Mouse (Mus musculus): ENCODE data around the gene Ctc1.

DNA sequence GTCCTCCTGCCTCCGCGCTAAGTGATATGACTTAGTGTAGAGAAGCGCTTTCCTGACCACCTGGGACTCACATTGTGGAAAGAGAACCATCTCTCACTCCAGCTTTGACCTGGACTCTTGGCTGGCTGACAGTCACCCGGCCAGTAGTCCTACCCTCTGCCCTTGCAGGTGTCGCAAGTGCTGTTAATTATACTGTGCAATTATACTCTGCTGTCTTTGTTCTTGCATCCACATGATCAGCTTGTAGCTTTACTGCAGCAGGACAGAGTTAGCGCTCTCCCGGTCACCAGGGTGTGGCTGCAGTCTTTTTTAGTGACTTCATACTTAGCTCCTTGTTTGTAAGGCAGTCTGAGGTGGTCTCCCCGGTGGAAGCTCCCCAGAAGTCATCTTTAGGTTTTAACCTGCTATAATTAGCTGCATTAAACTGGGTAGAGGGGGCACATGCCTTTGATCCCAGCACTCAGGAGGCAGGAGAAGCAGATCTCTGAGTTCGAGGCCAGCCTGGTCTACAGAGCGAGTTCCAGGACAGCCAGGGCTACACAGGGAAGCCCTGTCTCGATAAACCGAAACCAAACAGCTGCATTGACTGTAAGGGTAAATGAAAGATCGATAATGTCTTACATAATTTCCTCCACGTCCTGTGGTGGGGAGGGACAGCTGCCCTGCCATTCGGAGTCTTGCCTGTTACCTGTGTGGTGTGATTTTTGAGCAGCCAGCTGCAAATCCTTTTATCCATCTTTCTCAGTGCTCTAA is 64.6 kb downstream of the Ctc1 start:
- TF ChIP-seq CTCF (IDR thresholded peaks at IDR 0.05; ENCODE audit: control insufficient read depth, insufficient read depth, low read length) (no peak), POLR2A (IDR thresholded peaks at IDR 0.05; ENCODE audit: borderline replicate concordance, control insufficient read depth, low read depth, low read length) (no peak)
